Mouse (Mus musculus) small intestine, adult 2 months (tissue): ENCODE measurements around the gene 1520401A03Rik.

Source experiments
- CTCF ChIP-seq: fragments of 200-500 bp; IDR thresholded peaks from 2 replicates; pipeline ENCODE4 v1.5.1; 2012; ENCODE audit warnings: low read depth, mild to moderate bottlenecking, control low read depth, inconsistent platforms, low read length, moderate library complexity, mixed read lengths; ENCODE audit not compliant: insufficient replicate concordance, insufficient read length; ENCODE audit errors: extremely low read depth
- POLR2A ChIP-seq: fragments of 200-500 bp; IDR thresholded peaks from 2 replicates; pipeline ENCODE4 v1.6.1; 2012; ENCODE audit warnings: low read depth, mild to moderate bottlenecking, control low read depth, inconsistent platforms, low read length, moderate library complexity

- TF ChIP-seq CTCF (no peak), POLR2A (no peak)
Measured at GRCm38 (mm10) chr17:23749400-23750191, 27.0 kb upstream of the 1520401A03Rik start.
